Mouse (Mus musculus) right cerebral cortex, postnatal 36 days (tissue): ENCODE results near the gene Sept6.
A peak's percentile ranks its signal among the peaks of the same experiment; 100 is the strongest.
"Not testable (repeated sequence)": the region's sequence is repeated elsewhere in the genome, so short reads cannot be mapped to it uniquely, and the experiment has no call there.

Source experiments
- DNase-seq, 2 experiments: peaks; one replicate each; pipeline ENCODE4 v3.0.0; 2022; ENCODE audit warnings: low spot score in 2 of 2, mixed read lengths in 1 of 2

Sept6 gene

GRCm38 (mm10) chrX:36971156-36971555, 20.4 kb downstream of the Sept6 start:
- no peak for DNase-seq

GRCm38 (mm10) chrX:36969501-36969900, 22.1 kb downstream of the Sept6 start:
- DNase-seq = no peak

- no peak for DNase-seq
Measured at GRCm38 (mm10) chrX:36956674-36957073, 34.9 kb downstream of the Sept6 start.

GRCm38 (mm10) chrX:36941106-36941505, 50.5 kb downstream of the Sept6 start:
- no peak for DNase-seq

GRCm38 (mm10) chrX:36939806-36940413, 51.7 kb downstream of the Sept6 start:
- DNase-seq = no peak

- peak in 1 of 2 experiments; percentile 28 for DNase-seq
Measured at GRCm38 (mm10) chrX:36935326-36935966, 56.1 kb downstream of the Sept6 start.

- no peak for DNase-seq
Measured at GRCm38 (mm10) chrX:36930574-36930973, 61.0 kb downstream of the Sept6 start.

- DNase-seq = no peak
Measured at GRCm38 (mm10) chrX:36929694-36930093, 61.9 kb downstream of the Sept6 start.

GRCm38 (mm10) chrX:36928791-36929190, 62.8 kb downstream of the Sept6 start:
- no peak for DNase-seq

- no peak for DNase-seq
Measured at GRCm38 (mm10) chrX:36921346-36921745, 70.2 kb downstream of the Sept6 start.

GRCm38 (mm10) chrX:36917749-36918148, 73.8 kb downstream of the Sept6 start:
- no peak for DNase-seq

- DNase-seq = no peak
Measured at GRCm38 (mm10) chrX:36911343-36911742, 80.3 kb downstream of the Sept6 start.

GRCm38 (mm10) chrX:36906539-36906938, 85.1 kb downstream of the Sept6 start:
- DNase-seq = no peak

- peak; percentile 88 to 90 for DNase-seq
Measured at GRCm38 (mm10) chrX:36903115-36903768, 88.4 kb downstream of the Sept6 start.

GRCm38 (mm10) chrX:36902321-36903114, 89.1 kb downstream of the Sept6 start, which contains the start of gene Nkrf:
TSS of gene Nkrf (minus strand) at chrX:36902899.
- DNase-seq = peak; percentile 8 to 32

- DNase-seq = no peak
Measured at GRCm38 (mm10) chrX:36901655-36902054, 89.9 kb downstream of the Sept6 start.

GRCm38 (mm10) chrX:36898931-36899330, 92.7 kb downstream of the Sept6 start:
- not testable (repeated sequence) for DNase-seq

GRCm38 (mm10) chrX:36884719-36885118, 106.9 kb downstream of the Sept6 start:
- no peak for DNase-seq

- no peak for DNase-seq
Measured at GRCm38 (mm10) chrX:36874704-36875128, 116.9 kb downstream of the Sept6 start.

GRCm38 (mm10) chrX:36874178-36874696, 117.4 kb downstream of the Sept6 start:
- DNase-seq = peak; percentile 72 to 80

GRCm38 (mm10) chrX:36873765-36874164, 117.8 kb downstream of the Sept6 start, which contains the start of the genes Ube2a and C330007P06Rik:
TSS of gene Ube2a (plus strand) at chrX:36873900.
TSS of gene C330007P06Rik (minus strand) at chrX:36874111.
- no peak for DNase-seq

- DNase-seq = no peak
Measured at GRCm38 (mm10) chrX:36870372-36870771, 121.2 kb downstream of the Sept6 start.
